Mouse (Mus musculus) E14TG2a.4 (cell line): ENCODE measurements around the gene Banp.

Experiments
- CTCF ChIP-seq: conservative IDR thresholded peaks from 2 replicates; pipeline ENCODE4 v1.5.1; 2014; ENCODE audit warnings: low read length
- NANOG ChIP-seq: IDR thresholded peaks from 2 replicates; pipeline ENCODE4 v1.6.1; 2014; ENCODE audit warnings: borderline replicate concordance, low read length, mixed read lengths

- TF ChIP-seq NANOG: no peak
- TF ChIP-seq CTCF: no peak
These were observed 49.1 kb downstream of the Banp start for GRCm38 (mm10) chr8:121998631-121999030.
